Mouse (Mus musculus): ENCODE results near the gene Cfap77. TPM values are rescaled to one million over a fixed set of nuclear protein-coding genes. Genes with fewer than 3 reads are reported as not detected.
A peak's percentile ranks its signal among the peaks of the same experiment; 100 is the strongest.

Cfap77 gene
- total and polyA plus RNA-seq, 3 experiments = 0.55 to 2.2 (median 0.73) TPM

GRCm38 (mm10) chr2:28945388-28945787 lies 109.5 kb downstream of the Cfap77 start:
- no peaks in the 10 kb centered on the region for H3K4me1 ChIP-seq (ENCODE audit: insufficient read depth, low read depth, low read length)
- H3K27me3 ChIP-seq (ENCODE audit: insufficient read depth, low read length) = peaks cover 28% of the 10 kb centered on the region
- H3K36me3 ChIP-seq (replicated peaks) = no peaks in the 10 kb centered on the region
- ATAC-seq (ENCODE audit: extremely low read depth, insufficient number of reproducible peaks, low FRiP score, poor library complexity, severe bottlenecking) (no peak), DNase-seq (ENCODE audit: low spot score) (no peak)
- no peak overlapping the region for H3K4me3 ChIP-seq (ENCODE audit: low read depth, low read length)
- TF ChIP-seq GATA1 (IDR thresholded peaks at IDR 0.05; ENCODE audit: borderline replicate concordance, low read length) = no peak
- no peaks in the 10 kb centered on the region for H3K9me3 ChIP-seq (replicated peaks)

GRCm38 (mm10) chr2:28943666-28944516 lies 111.0 kb downstream of the Cfap77 start:
- DNase-seq (ENCODE audit: low spot score) = no peak
- Histone ChIP-seq H3K9me3 (replicated peaks) (no peaks in the 10 kb centered on the region), H3K27me3 (ENCODE audit: insufficient read depth, low read length) (peaks cover 32% of the 10 kb centered on the region), H3K36me3 (replicated peaks) (no peaks in the 10 kb centered on the region), H3K4me3 (ENCODE audit: low read depth, low read length) (no peak overlapping the region), H3K4me1 (ENCODE audit: insufficient read depth, low read depth, low read length) (no peaks in the 10 kb centered on the region)
- TF ChIP-seq GATA2 (IDR thresholded peaks at IDR 0.05; ENCODE audit: borderline replicate concordance, low read depth, low read length) (no peak), CTCF (IDR thresholded peaks at IDR 0.05; ENCODE audit: low read depth, low read length) (no peak), POLR2AphosphoS5 (IDR thresholded peaks at IDR 0.05; ENCODE audit: insufficient replicate concordance, low read depth, low read length) (no peak), GATA1 (IDR thresholded peaks at IDR 0.05; ENCODE audit: borderline replicate concordance, low read length) (no peak), TAL1 (conservative IDR thresholded peaks at IDR 0.05; ENCODE audit: low read depth, low read length) (no peak)
- ATAC-seq (ENCODE audit: extremely low read depth, insufficient number of reproducible peaks, low FRiP score, poor library complexity, severe bottlenecking) = no peak

- Histone ChIP-seq H3K27me3 (ENCODE audit: insufficient read depth, low read length) (peaks cover 10% of the 10 kb centered on the region), H3K4me1 (ENCODE audit: insufficient read depth, low read depth, low read length) (no peaks in the 10 kb centered on the region), H3K9me3 (replicated peaks) (no peaks in the 10 kb centered on the region), H3K36me3 (replicated peaks) (no peaks in the 10 kb centered on the region), H3K4me3 (ENCODE audit: low read depth, low read length) (no peak overlapping the region)
- TF ChIP-seq GATA2 (IDR thresholded peaks at IDR 0.05; ENCODE audit: borderline replicate concordance, low read depth, low read length) (no peak), TAL1 (conservative IDR thresholded peaks at IDR 0.05; ENCODE audit: low read depth, low read length) (no peak), GATA1 (IDR thresholded peaks at IDR 0.05; ENCODE audit: borderline replicate concordance, low read length) (no peak), POLR2AphosphoS5 (IDR thresholded peaks at IDR 0.05; ENCODE audit: insufficient replicate concordance, low read depth, low read length) (no peak)
- ATAC-seq (ENCODE audit: extremely low read depth, insufficient number of reproducible peaks, low FRiP score, poor library complexity, severe bottlenecking) (no peak), DNase-seq (ENCODE audit: low spot score) (no peak)
Observed at GRCm38 (mm10) chr2:28938997-28939396, 115.9 kb downstream of the Cfap77 start.

GRCm38 (mm10) chr2:28930571-28930970 lies 124.3 kb downstream of the Cfap77 start:
- Histone ChIP-seq H3K4me1 (ENCODE audit: insufficient read depth, low read depth, low read length) (no peaks in the 10 kb centered on the region), H3K27me3 (ENCODE audit: insufficient read depth, low read length) (peaks cover 5% of the 10 kb centered on the region), H3K9me3 (replicated peaks) (no peaks in the 10 kb centered on the region), H3K4me3 (ENCODE audit: low read depth, low read length) (no peak overlapping the region), H3K36me3 (replicated peaks) (no peaks in the 10 kb centered on the region)
- DNase-seq (ENCODE audit: low spot score) (no peak), ATAC-seq (ENCODE audit: extremely low read depth, insufficient number of reproducible peaks, low FRiP score, poor library complexity, severe bottlenecking) (no peak)
- no peak for TF ChIP-seq POLR2AphosphoS5 (IDR thresholded peaks at IDR 0.05; ENCODE audit: insufficient replicate concordance, low read depth, low read length)

GRCm38 (mm10) chr2:28923912-28924311 lies 131.0 kb downstream of the Cfap77 start:
- H3K36me3 ChIP-seq (replicated peaks) = no peaks in the 10 kb centered on the region
- H3K4me3 ChIP-seq (ENCODE audit: low read depth, low read length) = no peak overlapping the region
- no peaks in the 10 kb centered on the region for H3K4me1 ChIP-seq (ENCODE audit: insufficient read depth, low read depth, low read length)
- DNase-seq (ENCODE audit: low spot score) (peak; percentile 18), ATAC-seq (ENCODE audit: extremely low read depth, insufficient number of reproducible peaks, low FRiP score, poor library complexity, severe bottlenecking) (no peak)
- H3K27me3 ChIP-seq (ENCODE audit: insufficient read depth, low read length) = no peaks in the 10 kb centered on the region
- H3K9me3 ChIP-seq (replicated peaks) = no peaks in the 10 kb centered on the region
- TF ChIP-seq POLR2AphosphoS5 (IDR thresholded peaks at IDR 0.05; ENCODE audit: insufficient replicate concordance, low read depth, low read length) (no peak), TAL1 (conservative IDR thresholded peaks at IDR 0.05; ENCODE audit: low read depth, low read length) (no peak), CTCF (IDR thresholded peaks at IDR 0.05; ENCODE audit: low read depth, low read length) (peak; percentile 40; the same call in 1 of the 2 replicates)

GRCm38 (mm10) chr2:28919001-28919400 lies 135.9 kb downstream of the Cfap77 start:
- TF ChIP-seq POLR2AphosphoS5 (IDR thresholded peaks at IDR 0.05; ENCODE audit: insufficient replicate concordance, low read depth, low read length) = no peak
- no peak for TF ChIP-seq GATA2 (IDR thresholded peaks at IDR 0.05; ENCODE audit: borderline replicate concordance, low read depth, low read length)
- no peak for TF ChIP-seq GATA1 (IDR thresholded peaks at IDR 0.05; ENCODE audit: borderline replicate concordance, low read length)
- no peak for TF ChIP-seq TAL1 (conservative IDR thresholded peaks at IDR 0.05; ENCODE audit: low read depth, low read length)
- Histone ChIP-seq H3K27me3 (ENCODE audit: insufficient read depth, low read length) (peaks cover 5% of the 10 kb centered on the region; the same call in 1 of the 2 replicates), H3K36me3 (replicated peaks) (no peaks in the 10 kb centered on the region), H3K9me3 (replicated peaks) (peaks cover 20% of the 10 kb centered on the region), H3K4me3 (ENCODE audit: low read depth, low read length) (no peak overlapping the region), H3K4me1 (ENCODE audit: insufficient read depth, low read depth, low read length) (no peaks in the 10 kb centered on the region)
- ATAC-seq (ENCODE audit: extremely low read depth, insufficient number of reproducible peaks, low FRiP score, poor library complexity, severe bottlenecking) = no peak
- DNase-seq (ENCODE audit: low spot score) = no peak
